Mouse (Mus musculus): ENCODE data around the gene Gbp3.

DNA sequence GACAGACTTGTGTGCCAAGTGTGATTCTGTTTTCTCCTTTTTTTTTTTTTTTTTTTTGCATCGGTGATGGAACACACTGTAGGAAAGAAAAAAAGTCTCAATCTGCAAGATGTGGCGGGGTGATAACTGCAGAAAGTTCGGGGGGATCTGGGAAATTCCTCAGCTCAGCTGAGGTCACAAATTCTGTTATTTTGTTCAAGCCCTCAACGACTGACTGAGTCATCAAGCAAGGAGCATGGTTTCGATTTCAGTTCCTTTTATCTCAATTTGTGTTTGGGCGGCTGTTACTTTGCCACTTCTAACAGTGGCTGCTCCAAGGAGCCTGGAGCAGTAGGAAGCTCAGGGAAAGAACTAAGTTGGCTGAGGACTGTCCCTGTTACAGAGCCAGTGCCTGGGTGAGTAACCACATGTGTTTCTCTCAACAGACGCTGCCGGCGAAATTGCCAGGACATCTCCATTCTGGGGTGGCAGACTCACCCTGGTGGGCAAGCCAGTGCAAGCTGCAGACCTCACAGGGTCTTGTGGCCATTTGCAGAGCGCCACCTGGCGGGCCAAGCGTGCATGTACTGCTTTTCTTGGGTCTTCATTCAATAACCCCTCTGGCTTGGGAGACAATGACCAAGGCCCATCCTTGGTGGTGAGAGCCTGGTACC is 596 bp downstream of the Gbp3 start:
- TF ChIP-seq GATA1 (IDR thresholded peaks at IDR 0.05; ENCODE audit: borderline replicate concordance, low read length): no peak
- no peak for TF ChIP-seq FLI1 (IDR thresholded peaks at IDR 0.05; ENCODE audit: low read length)

Measured in megakaryocyte, embryonic 14.5 days (primary cell).